Mouse (Mus musculus) C2C12 (cell line): Measurements from ENCODE around the gene Capn5.

ENCODE experiments used
- CEBPB ChIP-seq: IDR thresholded peaks from one replicate; pipeline ENCODE4 v1.6.1; 2011; ENCODE audit warnings: low read depth, mild to moderate bottlenecking, control low read depth, moderate library complexity
- CTCF ChIP-seq: IDR thresholded peaks from one replicate; pipeline ENCODE4 v1.5.1; 2011; ENCODE audit not compliant: control insufficient read depth, insufficient read depth, insufficient read length
- FOSL1 ChIP-seq: IDR thresholded peaks from one replicate; pipeline ENCODE4 v1.8.0; 2011; ENCODE audit warnings: mild to moderate bottlenecking, low read length; ENCODE audit not compliant: poor library complexity, insufficient read depth, severe bottlenecking
- MAX ChIP-seq: IDR thresholded peaks from one replicate; pipeline ENCODE4 v1.6.1; 2011; ENCODE audit warnings: mild to moderate bottlenecking, control low read depth
- MYOD1 ChIP-seq: IDR thresholded peaks from one replicate; pipeline ENCODE4 v1.6.1; 2011; ENCODE audit warnings: low read depth; ENCODE audit not compliant: control insufficient read depth, insufficient read length
- MYOG ChIP-seq: IDR thresholded peaks from one replicate; pipeline ENCODE4 v1.6.1; 2011; ENCODE audit not compliant: control insufficient read depth, insufficient read length; ENCODE audit errors: extremely low read depth
- USF1 ChIP-seq: IDR thresholded peaks from one replicate; pipeline ENCODE4 v1.6.1; 2011; ENCODE audit warnings: low read depth, mild to moderate bottlenecking, control low read depth, moderate library complexity

DNA sequence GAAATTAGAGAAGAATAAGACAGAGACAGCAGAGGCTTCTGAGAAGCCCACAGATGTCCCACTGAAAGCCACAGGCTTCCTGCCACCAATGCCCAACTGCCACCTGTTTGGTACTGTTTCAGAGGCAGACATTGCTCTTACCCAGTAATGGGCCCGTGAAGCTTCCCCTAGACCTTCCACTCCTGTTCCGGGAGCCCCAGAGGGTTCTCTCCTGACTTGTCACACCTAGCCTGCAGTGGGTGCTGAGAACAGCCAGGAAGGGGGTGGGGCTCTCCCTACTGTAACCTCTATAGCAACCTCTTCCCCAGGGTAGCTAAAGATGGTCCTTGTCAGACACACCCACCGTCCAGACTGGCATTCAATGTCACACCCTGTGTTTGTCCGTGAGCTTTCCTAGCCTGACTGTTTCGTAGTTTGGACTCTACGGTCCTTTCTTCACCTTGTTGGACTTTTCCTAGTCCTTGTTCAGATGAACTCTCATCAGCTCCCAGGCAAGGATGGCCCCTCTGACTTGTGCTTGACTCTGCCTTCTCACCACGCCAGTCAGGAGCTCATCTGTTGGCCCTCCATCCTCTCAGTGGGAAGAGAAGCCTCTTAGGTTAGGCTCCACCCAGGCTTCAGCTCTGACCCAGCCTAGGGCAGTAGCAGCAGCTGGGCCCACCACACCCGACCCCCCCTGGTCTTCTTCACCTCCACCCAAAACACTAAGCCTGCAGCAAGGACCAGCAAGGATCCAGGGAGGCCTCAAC is 1.6 kb downstream of the Capn5 start:
- TF ChIP-seq CTCF (no peak), CEBPB (no peak), MAX (no peak), MYOG (no peak), MYOD1 (no peak), USF1 (no peak), FOSL1 (no peak)
